Mouse (Mus musculus): ENCODE results near the gene Prss3. TPM values are rescaled to one million over a fixed set of nuclear protein-coding genes. Genes with fewer than 3 reads are reported as not detected.

Gene Prss3
- total RNA-seq (2023), result not detected

GRCm38 (mm10) chr6:41377578-41377977 lies at the start of gene Prss3:
TSS of gene Prss3 (minus strand) at chr6:41377678.

GRCm38 (mm10) chr6:41392056-41392455 lies 14.6 kb upstream of the Prss3 start, which contains the start of gene Gm5771:
TSS of gene Gm5771 (plus strand) at chr6:41392356.

GRCm38 (mm10) chr6:41353932-41354331 lies 23.5 kb downstream of the Prss3 start, which contains the start of gene Try10:
TSS of gene Try10 (plus strand) at chr6:41354105.

Other genes starting within 250 kb of the Prss3 start
- not detected for gene Try4, start 75.4 kb downstream of the Prss3 start, total RNA-seq (2023)
- gene Try5, start 60.8 kb downstream of the Prss3 start, total RNA-seq (2023), result under 1 TPM in 1 of 2 experiments, not detected in 1; 0.99 TPM
- not detected for gene Try10, start 23.6 kb downstream of the Prss3 start, total RNA-seq (2023)
- gene Gm5771, start 14.7 kb upstream of the Prss3 start, total RNA-seq (2023), result not detected
- gene Gm10334, start 68.5 kb upstream of the Prss3 start, total RNA-seq (2023), result not detected
- not detected for gene Prss1, start 81.3 kb upstream of the Prss3 start, total RNA-seq (2023)
- 1 to 10 TPM in 1 of 2 experiments, under 1 TPM in 1; 0.74 to 1.4 TPM for gene Prss2, start 144.1 kb upstream of the Prss3 start, total RNA-seq (2023)
- 10 to 100 TPM; 32.2 to 42.9 TPM for gene Ephb6, start 227.8 kb upstream of the Prss3 start, total RNA-seq (2023)

Data from T-cell, adult 66 days (primary cell).